Mouse (Mus musculus) olfactory bulb, adult 2 months (tissue): ENCODE measurements at regions not wholly inside any gene's neighbourhood (a gene's known extent, or its start where the extent isn't known, plus 50 kb on each side); places are given as distances from the start of the nearest gene placed in this dataset.

Source experiments
- H3K27ac ChIP-seq: fragments of 200-500 bp; 2 replicates; pipeline ENCODE4 v1.5.1; 2012; ENCODE audit warnings: low read depth, low read length; ENCODE audit not compliant: insufficient read depth
- H3K4me1 ChIP-seq: fragments of 200-500 bp; 2 replicates; pipeline ENCODE4 v1.6.1; 2012; ENCODE audit warnings: low read length; ENCODE audit not compliant: control insufficient read depth, insufficient read depth
- H3K4me3 ChIP-seq: fragments of 200-500 bp; 2 replicates; pipeline ENCODE4 v1.5.1; 2012; ENCODE audit warnings: mild to moderate bottlenecking, low read depth, low read length, moderate library complexity; ENCODE audit not compliant: insufficient read depth
- CTCF ChIP-seq: fragments of 200-500 bp; IDR thresholded peaks from 2 replicates; pipeline ENCODE4 v1.5.1; 2012; ENCODE audit warnings: low read depth, mild to moderate bottlenecking, low read length, moderate library complexity; ENCODE audit not compliant: insufficient read depth
- POLR2A ChIP-seq: fragments of 200-500 bp; IDR thresholded peaks from 2 replicates; pipeline ENCODE4 v1.6.1; 2012; ENCODE audit warnings: mild to moderate bottlenecking, low read depth, low read length, moderate library complexity; ENCODE audit not compliant: insufficient read depth
- WGBS: fragments of 180-500 bp; shearing (Covaris S2); methylation state at CpG from one replicate; pipeline ENCODE4 v1.1.7; 2018; 5-methylcytosine and 5-hydroxymethylcytosine counted together

GRCm38 (mm10) chr15:63286026-63286425, 559.0 kb downstream of the Gsdmc2 start:
- WGBS, result 87% methylated on average over 1 of the region's 1 CpGs
- no peak for TF ChIP-seq CTCF
- no peak for TF ChIP-seq POLR2A
- no peak overlapping the region for H3K4me3 ChIP-seq

GRCm38 (mm10) chr15:63270381-63270780, 574.6 kb downstream of the Gsdmc2 start:
- no peak overlapping the region for H3K4me3 ChIP-seq
- H3K4me1 ChIP-seq, result no peaks in the 10 kb centered on the region; the same call in 1 of the 2 replicates
- whole genome bisulfite sequencing, result 71% methylated on average over 2 of the region's 2 CpGs
- H3K27ac ChIP-seq, result no peak overlapping the region
- no peak for TF ChIP-seq POLR2A
- TF ChIP-seq CTCF, result no peak

More at GRCm38 (mm10) chr15:63286026-63286425, 559.0 kb downstream of the Gsdmc2 start:
- Histone ChIP-seq H3K4me1 (no peaks in the 10 kb centered on the region), H3K27ac (no peak overlapping the region)

- WGBS, result 95% methylated on average over 1 of the region's 1 CpGs
- Histone ChIP-seq H3K4me1 (no peaks in the 10 kb centered on the region; the same call in 1 of the 2 replicates), H3K4me3 (no peak overlapping the region), H3K27ac (no peak overlapping the region)
- TF ChIP-seq CTCF (no peak), POLR2A (no peak)
Observed at GRCm38 (mm10) chr15:63265845-63266244, 579.1 kb downstream of the Gsdmc2 start.

GRCm38 (mm10) chr15:63255736-63256135, 589.2 kb downstream of the Gsdmc2 start:
- H3K4me1 ChIP-seq, result no peaks in the 10 kb centered on the region
- TF ChIP-seq POLR2A (no peak), CTCF (no peak)
- 74% methylated on average over 2 of the region's 2 CpGs for WGBS
- H3K27ac ChIP-seq, result no peak overlapping the region
- H3K4me3 ChIP-seq, result no peak overlapping the region

GRCm38 (mm10) chr15:63252781-63253340, 592.1 kb downstream of the Gsdmc2 start:
- TF ChIP-seq CTCF, result no peak
- no peak for TF ChIP-seq POLR2A
- H3K27ac ChIP-seq, result no peak overlapping the region
- 79% methylated on average over 1 of the region's 1 CpGs for WGBS
- no peaks in the 10 kb centered on the region for H3K4me1 ChIP-seq
- H3K4me3 ChIP-seq, result no peak overlapping the region

- Histone ChIP-seq H3K27ac (no peak overlapping the region), H3K4me1 (no peaks in the 10 kb centered on the region), H3K4me3 (no peak overlapping the region)
- no peak for TF ChIP-seq POLR2A
- TF ChIP-seq CTCF, result no peak
- 48% methylated on average over 3 of the region's 3 CpGs for WGBS
Observed at GRCm38 (mm10) chr15:63238601-63239000, 606.4 kb downstream of the Gsdmc2 start.

- TF ChIP-seq CTCF (no peak), POLR2A (no peak)
- 71% methylated on average over 2 of the region's 2 CpGs for WGBS
Observed at GRCm38 (mm10) chr15:63218393-63219060, 626.5 kb downstream of the Gsdmc2 start.

GRCm38 (mm10) chr15:63205150-63205549, 639.8 kb downstream of the Gsdmc2 start:
- H3K27ac ChIP-seq, result no peak overlapping the region
- 97% methylated on average over 1 of the region's 1 CpGs for WGBS
- TF ChIP-seq CTCF (no peak), POLR2A (no peak)
- H3K4me3 ChIP-seq, result no peak overlapping the region
- no peaks in the 10 kb centered on the region for H3K4me1 ChIP-seq

More at GRCm38 (mm10) chr15:63218393-63219060, 626.5 kb downstream of the Gsdmc2 start:
- Histone ChIP-seq H3K4me1 (no peaks in the 10 kb centered on the region), H3K27ac (no peak overlapping the region), H3K4me3 (no peak overlapping the region)

GRCm38 (mm10) chr15:63195031-63195430, 649.9 kb downstream of the Gsdmc2 start:
- Histone ChIP-seq H3K4me3 (no peak overlapping the region), H3K4me1 (no peaks in the 10 kb centered on the region), H3K27ac (no peak overlapping the region)
- no peak for TF ChIP-seq POLR2A
- no peak for TF ChIP-seq CTCF
- WGBS, result 87% methylated on average over 2 of the region's 2 CpGs
